Mouse (Mus musculus) skeletal muscle tissue, adult 2 months (tissue): ENCODE results near the gene Sowaha.

Source experiments
- DNase-seq: peaks from one replicate; pipeline ENCODE4 v3.0.0-alpha.2; 2012; ENCODE audit warnings: low read depth, low spot score

Sowaha gene

DNA sequence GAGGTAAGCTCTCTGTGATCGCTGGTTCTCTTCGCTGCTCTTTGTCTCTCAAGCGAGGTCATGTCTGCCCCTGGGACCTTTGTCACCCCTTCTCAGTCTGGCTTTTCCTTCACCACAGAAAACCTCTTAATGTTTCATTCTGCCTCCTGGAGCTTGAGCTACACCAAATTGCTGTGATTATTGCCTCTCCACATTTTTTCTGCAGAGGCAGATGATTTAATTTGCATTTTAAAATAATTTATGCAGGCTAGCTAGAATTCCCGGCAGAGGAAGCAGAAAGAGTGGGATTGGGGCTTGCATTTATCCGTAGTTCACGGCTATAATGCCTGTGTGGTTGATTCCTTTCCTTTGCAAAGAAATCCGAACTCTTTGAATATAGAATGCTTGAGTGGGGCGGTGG, 4.5 kb downstream of the Sowaha start:
- no peak for DNase-seq

DNA sequence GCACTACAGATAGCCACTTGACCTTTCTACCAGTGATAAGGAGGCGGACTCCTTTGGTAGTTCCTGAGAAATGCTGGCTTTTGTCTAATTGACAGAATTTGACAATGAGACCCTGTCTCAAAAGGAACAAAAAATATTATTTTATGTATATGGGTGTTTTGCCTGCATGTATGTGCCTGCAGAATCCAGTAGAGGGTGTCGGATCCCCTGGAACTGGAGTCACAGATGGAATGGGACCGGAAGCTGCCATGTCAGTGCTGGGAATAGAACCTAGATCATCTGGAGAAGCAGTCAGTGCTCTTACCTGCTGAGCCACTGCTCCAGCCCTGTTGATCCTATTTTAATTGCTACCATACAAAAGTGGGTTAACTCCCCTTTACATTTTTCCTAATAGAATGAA, 7.4 kb downstream of the Sowaha start:
- DNase-seq: no peak

DNA sequence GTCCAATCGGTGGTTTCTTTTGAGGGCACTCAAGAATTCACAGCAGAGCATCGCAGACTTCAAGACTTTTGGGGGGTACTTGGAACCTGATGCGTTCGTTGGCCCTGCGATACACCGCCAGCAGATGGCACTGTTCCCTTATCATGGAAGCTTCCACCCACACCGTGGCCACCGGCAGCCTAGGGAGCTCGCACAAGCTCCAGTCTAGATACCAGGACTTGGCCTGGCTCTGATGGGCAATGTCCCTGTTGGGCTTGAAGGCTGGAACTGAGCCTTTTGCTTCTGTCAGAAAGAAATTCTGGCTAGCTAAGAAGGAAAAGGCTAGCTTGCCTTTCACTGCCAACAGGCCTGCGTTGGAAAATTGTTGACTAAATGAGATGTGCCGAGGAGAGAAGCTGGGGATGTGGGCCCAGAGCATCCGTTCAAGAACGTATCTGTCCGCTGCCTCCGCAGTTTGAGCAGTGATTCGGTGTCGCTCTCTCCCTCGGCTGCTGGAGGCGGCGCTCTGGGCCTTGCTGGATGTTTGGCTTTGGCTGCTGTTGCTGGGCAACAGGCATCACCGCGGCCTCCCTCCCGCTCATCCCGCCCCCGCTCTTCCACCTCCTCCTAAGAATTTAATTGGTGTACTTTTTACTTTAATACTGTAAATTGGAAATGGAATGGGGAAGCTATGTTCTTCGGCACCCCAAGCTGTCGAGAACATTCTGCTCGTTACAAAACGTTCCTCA, 9.9 kb downstream of the Sowaha start, which contains the start of gene Gm9837:
Gene Gm9837, minus strand, starts transcription at position 512 of the 728 bp plus-strand sequence.
- DNase-seq: peak; percentile 80

DNA sequence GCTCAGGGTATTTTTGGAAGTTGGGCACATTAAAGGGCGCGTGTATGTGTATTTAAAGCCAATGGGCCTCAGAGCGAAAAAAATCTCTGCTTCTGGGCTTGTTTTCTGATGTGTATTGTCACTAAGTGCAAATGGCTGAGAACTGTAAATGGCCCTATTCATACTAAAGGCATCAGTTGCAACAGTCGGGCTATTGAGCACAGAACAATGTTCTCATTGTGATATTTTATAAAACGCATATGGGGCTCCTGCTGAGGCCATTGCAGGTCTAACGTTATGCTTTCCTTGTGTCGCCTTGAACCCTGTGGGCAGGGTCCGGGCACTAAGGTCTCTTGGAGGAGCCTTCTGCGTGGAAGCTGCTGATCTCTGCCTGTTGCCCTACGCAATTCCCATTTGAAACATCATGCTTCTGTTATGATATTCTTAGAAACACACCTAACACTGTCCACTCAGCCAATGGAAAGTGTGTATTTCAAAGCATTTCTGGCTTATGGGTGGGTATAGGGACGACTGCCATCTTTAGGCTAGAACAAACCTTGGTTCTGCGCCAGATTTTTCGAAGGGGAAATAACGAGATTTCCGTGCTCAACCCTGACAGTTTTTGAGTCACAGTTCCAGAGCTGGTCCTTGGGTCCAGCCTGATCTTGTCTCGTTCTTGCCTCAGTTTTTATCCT, 10.6 kb downstream of the Sowaha start:
- no peak for DNase-seq

DNA sequence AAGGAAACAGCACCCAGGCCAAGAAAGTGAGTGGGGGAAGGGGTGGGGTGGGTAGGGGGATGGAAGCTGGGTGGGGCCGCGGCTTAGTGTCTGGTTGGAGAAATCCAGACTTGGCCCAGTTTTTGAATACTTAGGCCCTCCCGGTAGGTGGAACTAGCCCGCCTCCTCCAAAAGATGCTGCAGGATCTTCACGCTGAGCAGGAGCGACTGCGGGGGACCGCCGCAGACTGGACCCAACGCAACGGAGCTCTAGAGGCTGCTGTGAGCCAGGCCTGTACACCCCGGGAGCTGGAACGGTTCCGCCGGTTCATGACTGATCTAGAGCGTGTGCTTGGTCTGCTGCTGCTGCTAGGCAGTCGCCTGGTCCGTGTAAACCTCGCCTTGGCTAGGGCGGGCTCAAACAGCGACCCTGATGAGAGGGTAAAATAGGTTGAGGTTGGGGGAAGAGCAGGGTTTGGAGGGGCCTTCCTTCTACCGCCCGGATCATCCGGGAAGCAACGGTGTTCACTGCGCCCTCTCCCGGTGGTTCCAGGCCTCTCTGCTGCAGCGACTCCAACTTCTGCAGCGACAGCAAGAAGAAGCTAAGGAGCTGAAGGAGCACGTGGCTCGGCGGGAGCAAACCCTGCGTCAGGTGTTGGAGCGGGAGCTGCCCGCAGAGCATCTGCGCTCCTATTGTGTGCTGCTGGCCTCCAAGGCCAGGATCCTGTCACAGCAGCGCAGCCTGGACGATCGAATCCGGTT, 13.7 kb downstream of the Sowaha start:
- DNase-seq: peak; percentile 57

DNA sequence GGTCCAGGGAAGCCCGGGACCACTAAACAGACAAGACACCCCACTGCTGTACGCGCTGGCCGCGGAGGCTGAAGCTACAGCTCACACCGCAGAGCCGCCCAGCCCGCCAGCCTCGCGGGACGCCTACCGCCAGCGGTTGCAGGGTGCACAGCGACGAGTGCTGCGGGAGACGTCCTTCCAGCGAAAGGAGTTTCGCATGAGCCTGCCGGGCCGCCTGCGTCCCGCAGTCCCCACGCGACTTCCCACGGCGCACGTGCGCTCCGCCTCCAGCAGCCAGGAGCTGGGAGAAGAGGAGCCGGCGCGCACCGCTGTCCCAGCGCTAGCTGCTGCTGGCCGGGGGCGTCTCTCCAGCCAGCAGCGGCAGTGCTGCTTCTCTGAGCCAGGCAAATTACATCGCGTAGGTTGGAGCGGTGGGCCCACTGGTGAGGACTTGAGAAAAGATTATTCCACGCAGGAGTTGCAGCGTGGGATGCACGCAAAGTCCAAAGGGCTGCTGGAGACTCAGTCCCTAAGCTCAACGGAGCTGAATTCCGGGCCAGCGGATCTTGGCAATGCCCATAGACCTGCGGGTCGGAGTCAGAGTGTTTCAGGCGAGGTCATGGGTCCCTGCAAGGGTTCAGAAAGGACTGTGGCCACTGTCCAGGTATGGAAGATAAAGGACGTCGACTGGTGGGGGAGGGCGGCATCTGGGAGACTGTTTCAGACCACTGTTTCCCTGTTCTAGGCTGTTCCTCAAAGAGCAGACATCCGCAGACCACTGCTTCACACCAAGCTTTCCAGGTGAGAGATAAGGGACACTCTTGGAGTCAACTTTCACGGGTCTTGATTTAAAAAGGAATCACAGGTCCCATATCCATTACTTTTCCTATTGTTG, 16.3 kb downstream of the Sowaha start:
- DNase-seq: no peak

DNA sequence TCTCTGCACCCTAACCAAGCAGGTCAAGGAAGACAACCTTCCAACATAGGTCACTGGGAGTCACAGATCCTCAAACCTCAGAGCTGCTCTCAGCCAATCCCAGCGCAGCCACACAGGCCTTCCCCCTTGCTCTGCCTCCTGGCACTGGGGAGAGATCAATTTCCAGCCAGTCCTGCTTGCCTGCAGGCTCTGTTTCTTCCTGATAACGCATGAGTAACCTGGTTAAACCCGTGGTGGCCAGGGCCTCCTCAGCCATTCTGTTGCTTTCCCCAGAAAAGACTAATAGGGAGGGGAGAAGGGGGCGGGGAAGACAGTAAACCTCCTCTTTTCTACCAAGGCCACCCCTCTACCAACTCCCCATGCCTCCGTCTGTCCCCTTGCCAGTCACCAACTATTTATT, 18.3 kb downstream of the Sowaha start:
- DNase-seq: no peak

DNA sequence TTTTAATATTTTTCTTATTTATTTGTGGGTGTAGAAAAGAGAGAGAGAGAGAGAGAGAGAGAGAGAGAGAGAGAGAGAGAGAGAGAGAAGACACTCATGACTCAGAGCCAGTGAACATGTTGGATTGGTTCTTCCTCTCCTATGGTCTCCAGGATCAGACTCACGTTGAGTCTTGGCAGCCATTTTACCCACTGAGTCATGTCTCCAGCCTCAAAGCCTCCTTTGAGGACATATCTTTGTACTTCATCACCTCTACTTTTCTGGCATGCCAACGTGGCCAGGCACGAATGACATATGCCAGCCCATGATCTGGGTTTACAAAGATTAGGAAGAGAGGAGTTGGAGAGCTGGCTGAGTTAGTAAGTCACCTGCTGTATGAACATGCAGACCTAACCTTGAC, 19.9 kb downstream of the Sowaha start:
- no peak for DNase-seq

DNA sequence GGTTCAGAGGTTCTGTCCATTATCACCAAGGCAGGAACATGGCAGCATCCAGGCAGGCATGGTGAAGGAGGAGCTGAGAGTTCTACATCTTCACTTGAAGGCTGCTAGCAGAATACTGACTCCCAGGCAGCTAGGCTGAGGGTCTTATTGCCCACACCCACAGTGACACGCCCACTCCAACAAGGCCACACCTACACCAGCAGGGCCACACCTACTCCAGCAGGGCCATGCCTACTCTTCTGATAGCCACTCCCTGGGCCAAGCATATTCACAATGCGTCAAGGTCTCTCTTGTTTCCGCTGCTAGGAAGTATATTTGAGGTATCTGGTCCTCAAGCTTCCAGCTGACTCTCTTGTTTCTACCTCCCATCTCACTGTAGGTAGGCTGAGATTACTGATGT, 21.1 kb downstream of the Sowaha start:
- no peak for DNase-seq

DNA sequence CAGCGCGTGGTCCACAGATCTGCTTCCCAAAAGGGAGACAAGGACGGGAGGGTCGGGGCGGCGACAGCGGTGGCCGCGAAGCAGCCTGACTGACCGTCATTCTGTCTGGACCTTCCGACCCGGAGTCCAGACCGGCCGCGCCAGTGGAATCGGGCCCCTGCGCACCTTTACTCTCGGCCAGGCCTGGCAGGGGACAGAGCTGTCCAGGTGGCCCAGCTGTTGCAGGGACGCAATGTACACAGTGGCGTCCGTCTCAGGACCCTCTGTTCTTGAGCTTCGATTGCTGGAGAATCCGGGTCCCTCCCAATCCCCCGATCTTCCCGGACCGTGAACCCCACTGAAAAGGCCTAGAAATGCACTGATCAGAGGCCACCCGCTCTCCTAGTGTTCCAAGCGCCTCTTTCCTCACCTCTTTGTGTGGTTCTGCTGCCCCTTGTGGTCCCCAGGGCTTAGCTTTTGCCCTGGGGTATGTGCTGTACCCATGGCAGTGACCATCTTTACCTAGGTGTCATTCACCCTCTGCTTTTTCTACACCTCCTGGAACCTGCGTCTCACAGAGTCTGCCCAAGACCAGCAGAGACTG, 22.6 kb downstream of the Sowaha start:
- DNase-seq: no peak

DNA sequence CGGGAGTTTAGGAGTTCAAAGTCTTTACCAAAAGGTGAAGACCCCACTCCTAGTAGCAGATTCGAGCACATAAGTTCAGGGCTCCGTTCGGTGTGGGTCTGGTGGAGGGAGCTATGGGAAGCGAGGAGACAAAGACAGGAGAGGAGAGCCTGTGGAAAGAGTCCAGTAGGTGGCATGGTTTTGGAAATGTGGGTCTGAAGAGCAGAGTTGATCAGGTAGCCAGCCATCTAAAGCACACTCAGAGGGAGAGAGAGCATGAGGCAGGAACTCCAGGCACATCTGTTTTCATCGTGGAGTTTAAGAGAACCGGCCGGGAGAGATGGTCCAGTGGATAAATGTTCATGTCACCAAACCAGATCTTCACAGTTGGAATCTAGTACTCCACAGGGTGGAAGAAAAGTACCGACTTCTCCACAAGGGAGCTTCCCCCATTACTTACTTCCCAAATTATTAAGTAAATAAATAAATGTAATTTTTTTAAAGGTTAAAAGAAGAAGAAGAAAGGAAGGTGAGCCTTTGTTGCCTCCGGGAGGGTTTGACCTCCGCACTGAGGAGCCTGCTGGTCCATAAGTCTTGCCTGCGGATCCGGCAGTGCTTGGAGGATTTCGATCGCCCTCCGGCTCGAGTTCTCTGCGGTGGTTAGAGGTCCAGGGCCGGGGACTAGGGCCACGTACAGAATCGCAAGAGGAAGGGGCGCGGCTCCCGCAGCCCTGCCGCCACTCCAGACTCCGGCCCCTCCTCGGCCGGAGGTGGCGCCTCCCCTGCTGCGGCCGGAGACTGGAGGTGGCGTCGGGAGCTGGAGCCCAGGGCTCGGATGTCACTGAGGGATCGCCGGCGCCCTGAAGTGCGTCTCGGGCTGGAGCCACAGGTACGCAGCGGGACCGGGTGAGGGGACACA, 23.4 kb downstream of the Sowaha start, which contains the start of the genes Gm10447 and Shroom1:
Gene Gm10447, minus strand, starts transcription at position 637 of the 898 bp plus-strand sequence.
Gene Shroom1, plus strand, starts transcription at position 732 of the 898 bp plus-strand sequence.
- DNase-seq: no peak

DNA sequence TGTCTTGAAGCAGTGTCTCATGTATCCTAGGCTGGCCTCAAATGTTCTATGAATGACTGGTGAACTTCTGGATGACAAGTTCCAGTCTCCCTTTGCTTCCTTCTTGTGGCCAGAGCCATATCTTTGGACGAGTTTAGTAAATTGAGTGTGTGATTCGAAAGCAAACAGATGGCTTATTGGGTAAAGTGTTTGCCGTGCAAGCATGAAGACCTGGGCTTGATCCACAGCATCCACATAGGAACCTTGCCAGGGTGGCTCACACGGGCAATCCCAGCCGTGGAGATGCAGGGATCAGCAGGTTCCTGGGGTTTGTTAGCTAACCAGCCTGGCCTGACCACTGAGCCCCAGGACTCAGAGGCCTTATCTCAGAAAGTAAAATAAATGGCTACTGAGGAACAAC, 27.0 kb downstream of the Sowaha start:
- DNase-seq: no peak

DNA sequence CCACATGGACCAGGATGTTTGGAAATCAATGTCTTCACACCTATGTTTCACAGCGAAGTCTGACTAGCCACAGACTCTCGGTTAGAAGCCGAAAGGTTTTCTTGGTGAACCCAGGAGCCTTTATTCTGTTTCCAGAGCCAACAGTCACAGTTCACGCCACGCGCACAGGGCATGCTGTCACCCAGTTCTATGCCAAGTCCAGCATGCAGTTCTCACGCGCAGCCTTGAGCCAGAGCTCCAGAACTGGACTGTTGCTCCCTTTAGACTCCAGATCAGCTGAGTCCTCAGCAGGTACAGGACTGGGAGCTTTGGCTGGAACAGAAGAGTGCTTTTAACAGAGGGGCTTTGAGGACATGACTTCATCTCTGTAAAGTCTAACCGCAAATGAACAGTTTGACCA, 27.7 kb downstream of the Sowaha start:
- no peak for DNase-seq

DNA sequence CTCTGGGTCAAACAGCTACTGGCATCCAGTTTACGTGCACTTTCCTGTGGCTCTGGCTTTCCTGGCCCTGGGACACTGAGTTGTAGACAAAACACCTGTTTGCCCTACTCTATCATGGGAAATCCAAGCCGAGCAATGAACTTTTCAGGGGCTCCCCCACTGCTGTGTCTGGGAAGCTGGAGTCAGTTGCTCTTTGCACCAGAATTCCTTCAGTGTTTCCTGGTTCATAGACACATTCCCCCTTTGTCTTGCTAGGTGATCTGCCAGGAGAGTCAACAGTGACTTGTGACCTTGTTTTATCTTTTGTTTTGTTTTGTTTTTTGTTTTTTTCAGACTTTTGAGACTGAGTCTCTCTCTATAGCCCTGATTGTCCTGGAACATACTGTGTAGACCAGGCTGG, 28.7 kb downstream of the Sowaha start:
- no peak for DNase-seq

DNA sequence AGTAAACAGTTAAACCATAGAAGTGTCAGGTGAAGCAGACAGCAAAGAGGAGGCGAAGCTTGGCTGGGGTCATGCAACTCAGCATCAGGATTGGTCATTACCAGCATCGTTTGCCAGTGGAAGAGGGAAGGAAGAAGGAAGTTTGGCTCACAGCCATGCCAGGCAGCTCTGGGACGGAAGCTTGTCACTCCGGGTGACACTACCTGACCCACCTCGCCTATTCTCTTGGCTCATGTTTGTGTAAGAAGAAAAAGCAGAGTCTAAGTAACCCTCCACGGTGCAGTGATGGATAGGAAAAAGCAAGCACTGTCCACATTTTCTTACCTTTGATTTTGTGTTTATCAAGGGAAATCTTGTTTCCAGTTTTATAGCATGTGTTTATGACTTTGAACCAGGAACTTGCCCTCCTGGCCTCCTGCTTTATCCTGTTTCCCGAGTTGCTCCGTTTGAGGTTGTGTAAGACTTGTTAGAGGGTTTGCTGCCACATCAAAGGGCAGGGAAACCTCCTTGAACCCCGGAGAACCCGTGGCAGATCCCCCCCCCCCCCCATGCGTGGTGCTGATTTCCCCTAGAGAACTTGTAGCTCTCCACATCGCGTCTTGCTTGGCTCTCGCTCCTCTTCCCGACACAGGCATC, 29.9 kb downstream of the Sowaha start:
- DNase-seq: no peak

DNA sequence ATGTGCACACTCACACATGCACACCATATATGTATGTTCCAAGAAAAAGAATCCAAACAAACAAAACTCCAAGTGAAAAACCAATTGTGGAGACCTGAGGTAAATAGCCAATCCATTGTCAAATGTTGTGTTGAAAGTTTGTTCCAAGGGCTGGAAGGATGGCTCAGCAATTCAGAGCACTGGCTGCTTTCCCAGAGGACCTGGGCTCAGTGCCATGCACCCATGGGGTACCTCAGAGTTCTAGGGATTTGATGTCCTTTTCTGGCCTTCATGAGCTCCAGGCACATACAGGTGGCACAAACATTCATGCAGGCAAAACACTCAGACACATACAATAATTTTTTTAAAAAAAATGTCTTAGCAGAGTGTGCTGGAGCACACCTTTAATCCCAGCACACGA, 31.5 kb downstream of the Sowaha start:
- no peak for DNase-seq

DNA sequence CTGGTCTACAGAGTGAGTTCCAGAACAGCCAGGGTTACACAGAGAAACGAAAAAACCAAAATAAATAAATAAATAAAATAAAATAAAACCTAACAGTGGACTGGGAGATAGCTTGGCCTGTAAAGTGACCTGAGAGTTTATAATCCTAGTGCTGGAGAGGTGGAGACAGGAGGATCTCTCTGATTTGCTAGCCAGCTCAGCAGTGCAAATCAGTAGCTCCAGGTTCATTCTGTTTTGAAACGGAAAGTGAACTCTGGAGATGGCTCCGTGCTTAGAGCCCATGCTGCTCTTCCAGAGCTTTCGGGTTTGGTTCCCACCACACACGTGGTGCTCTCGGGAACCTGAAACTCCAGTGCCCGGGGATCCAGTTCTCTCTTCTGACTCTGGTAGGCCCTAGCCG, 32.1 kb downstream of the Sowaha start:
- no peak for DNase-seq

DNA sequence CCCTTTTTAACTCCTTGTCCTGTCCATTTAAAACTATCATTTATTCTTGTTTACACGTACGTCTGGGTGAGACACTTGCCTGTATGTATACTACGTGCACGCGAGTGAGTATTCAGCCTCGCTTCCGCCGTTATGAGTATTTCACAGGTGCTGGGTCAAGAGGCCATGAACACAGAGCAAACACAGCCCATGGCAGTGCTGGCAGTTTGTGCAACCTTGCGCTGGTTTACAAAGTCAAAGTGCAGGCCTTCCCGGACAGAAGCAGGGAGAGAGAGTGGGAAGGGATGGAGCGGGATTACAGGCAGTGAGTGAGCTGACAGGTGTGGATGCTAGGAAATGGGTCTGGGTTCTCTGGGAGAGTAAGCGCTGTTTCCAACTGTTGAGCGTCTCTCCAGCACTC, 33.9 kb downstream of the Sowaha start:
- no peak for DNase-seq

DNA sequence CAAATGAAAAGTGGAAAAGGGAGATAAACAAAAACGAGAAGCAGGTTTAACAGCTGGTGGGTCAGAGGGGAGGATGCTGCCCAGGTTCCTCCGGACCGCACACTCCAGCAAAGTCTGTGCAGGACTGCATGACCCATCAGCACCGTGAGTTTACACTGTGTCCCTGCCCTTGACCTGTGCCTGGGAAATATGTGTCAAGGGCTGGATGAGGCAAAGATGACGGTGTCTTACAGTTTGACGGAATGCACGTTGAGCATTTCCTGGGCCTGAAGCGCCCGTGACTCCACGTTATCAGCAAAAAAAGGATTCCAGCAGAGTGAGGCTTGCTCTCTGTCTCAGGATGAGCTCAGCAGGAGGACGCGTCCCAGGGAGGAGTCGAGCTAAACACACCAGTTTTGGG, 34.5 kb downstream of the Sowaha start:
- DNase-seq: no peak

DNA sequence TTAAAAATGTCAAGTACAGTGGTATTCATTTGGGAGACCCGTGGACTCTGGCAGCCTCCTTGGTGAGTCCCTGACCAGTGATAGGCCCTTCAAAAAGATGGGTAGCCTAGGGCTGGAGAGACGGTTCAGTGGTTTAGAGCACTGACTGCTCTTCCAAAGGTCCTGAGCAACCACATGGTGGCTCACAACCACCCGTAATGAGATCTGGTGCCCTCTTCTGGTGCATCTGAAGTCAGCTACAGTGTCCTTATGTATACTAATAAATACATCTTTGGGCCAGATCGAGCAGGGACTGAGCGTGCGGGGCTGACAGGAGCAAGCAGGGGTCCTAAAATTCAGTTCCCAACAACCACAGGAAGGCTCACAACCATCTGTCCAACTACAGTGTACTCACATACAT, 36.2 kb downstream of the Sowaha start:
- DNase-seq: no peak
